Mouse (Mus musculus) gastrocnemius, adult 2 months (tissue): Measurements from ENCODE around the gene Cnot6. TPM values are rescaled to one million over a fixed set of nuclear protein-coding genes. Genes with fewer than 3 reads are reported as not detected.

ENCODE experiments used
- DNase-seq: peaks from one replicate; pipeline ENCODE4 v3.0.0; 2022
- H3K27ac ChIP-seq: fragments of 200-600 bp; 2 replicates; pipeline ENCODE4 v1.8.1; 2022; ENCODE audit warnings: mild to moderate bottlenecking
- H3K4me3 ChIP-seq: fragments of 200-600 bp; 2 replicates; pipeline ENCODE4 v1.8.1; 2022; ENCODE audit warnings: mild to moderate bottlenecking, moderate library complexity
- CTCF ChIP-seq: fragments of 200-600 bp; IDR thresholded peaks from 2 replicates; pipeline ENCODE4 v1.8.1; 2022; ENCODE audit warnings: antibody characterized with exemption, mild to moderate bottlenecking, moderate library complexity
- intact Hi-C: fragments of 180-260 bp; cut with DNase I; formaldehyde crosslinking; loops from one replicate; pipeline ENCODE4 v1.15.1; 2025
- long read RNA-seq, 2 experiments: library from polyadenylated mRNA; stranded (forward); transcript quantifications; one replicate each; pipeline ENCODE4 v2.0.0; 2021
- total RNA-seq, 2 experiments: library from RNA; stranded (reverse); gene quantifications; 2 replicates each; pipeline ENCODE4 v1.2.3; 2021

The Cnot6 gene
- 10 to 100 TPM in 1 of 2 experiments, 1 to 10 TPM in 1; 8.1 to 14.5 TPM for total RNA-seq
- long read RNA-seq, experiment 1, full-length matches to known transcripts: 7 of 9 reads
- long read RNA-seq, experiment 1, partial matches to known transcripts: 0 of 9 reads
- long read RNA-seq, experiment 1, other reads (novel, unspliced or antisense): 2 of 9 reads
- long read RNA-seq, experiment 2, full-length matches to known transcripts: 6 of 7 reads
- long read RNA-seq, experiment 2, partial matches to known transcripts: 1 of 7 reads
- long read RNA-seq, experiment 2, other reads (novel, unspliced or antisense): 0 of 7 reads

- H3K27ac ChIP-seq: peak within 1 kb of the TSS; percentile 88
- no peak for TF ChIP-seq CTCF
- peak within 1 kb of the TSS; percentile 97 for H3K4me3 ChIP-seq
- DNase-seq: peak; percentile 99
- intact Hi-C loops: loop anchor here (5.0 kb wide), 2 partner anchors 60 to 135 kb away; partner anchors contain the start of gene Mapk9
Observed at GRCm38 (mm10) chr11:49712555-49713335, at the start of gene Cnot6. Gene Cnot6 (minus strand): TSS chr11:49712723.

GRCm38 (mm10) chr11:49761130-49761529 is 48.6 kb upstream of the Cnot6 start:
- no peak for TF ChIP-seq CTCF
- H3K27ac ChIP-seq: peak overlapping the region; percentile 28; the same call in 1 of the 2 replicates
- intact Hi-C loops: no loop called here
- no peak overlapping the region for H3K4me3 ChIP-seq
- DNase-seq: peak; percentile 32

- intact Hi-C loops: no loop called here
- peak; percentile 56 for DNase-seq
- Histone ChIP-seq H3K27ac (no peak overlapping the region), H3K4me3 (no peak overlapping the region)
- no peak for TF ChIP-seq CTCF
Observed at GRCm38 (mm10) chr11:49758096-49758495, 45.6 kb upstream of the Cnot6 start.

- Histone ChIP-seq H3K27ac (peak overlapping the region; percentile 73), H3K4me3 (peak overlapping the region; percentile 39)
- no peak for TF ChIP-seq CTCF
- DNase-seq: peak; percentile 70
- intact Hi-C loops: no loop called here
Observed at GRCm38 (mm10) chr11:49754958-49755665, 42.6 kb upstream of the Cnot6 start.

- intact Hi-C loops: no loop called here
Observed at GRCm38 (mm10) chr11:49746756-49747155, 34.2 kb upstream of the Cnot6 start.

GRCm38 (mm10) chr11:49745839-49746238 is 33.3 kb upstream of the Cnot6 start:
- intact Hi-C loops: no loop called here
- Histone ChIP-seq H3K4me3 (no peak overlapping the region), H3K27ac (no peak overlapping the region)
- no peak for TF ChIP-seq CTCF
- DNase-seq: no peak

More at GRCm38 (mm10) chr11:49746756-49747155, 34.2 kb upstream of the Cnot6 start:
- H3K27ac ChIP-seq: no peak overlapping the region
- H3K4me3 ChIP-seq: no peak overlapping the region
- DNase-seq: no peak
- no peak for TF ChIP-seq CTCF

GRCm38 (mm10) chr11:49744981-49745380 is 32.5 kb upstream of the Cnot6 start:
- no peak for TF ChIP-seq CTCF
- no peak for DNase-seq
- intact Hi-C loops: no loop called here

GRCm38 (mm10) chr11:49743634-49744033 is 31.1 kb upstream of the Cnot6 start:
- Histone ChIP-seq H3K4me3 (no peak overlapping the region), H3K27ac (peak overlapping the region; percentile 40)
- peak; percentile 40 for DNase-seq
- no peak for TF ChIP-seq CTCF
- intact Hi-C loops: no loop called here

More at GRCm38 (mm10) chr11:49744981-49745380, 32.5 kb upstream of the Cnot6 start:
- Histone ChIP-seq H3K27ac (no peak overlapping the region), H3K4me3 (no peak overlapping the region)

GRCm38 (mm10) chr11:49742248-49742647 is 29.7 kb upstream of the Cnot6 start:
- no peak for TF ChIP-seq CTCF
- no peak for DNase-seq
- intact Hi-C loops: no loop called here
- Histone ChIP-seq H3K27ac (no peak overlapping the region), H3K4me3 (no peak overlapping the region)

GRCm38 (mm10) chr11:49739776-49740175 is 27.3 kb upstream of the Cnot6 start:
- intact Hi-C loops: no loop called here
- no peak for TF ChIP-seq CTCF

GRCm38 (mm10) chr11:49738659-49739406 is 26.3 kb upstream of the Cnot6 start:
- intact Hi-C loops: no loop called here
- no peak overlapping the region for H3K4me3 ChIP-seq
- H3K27ac ChIP-seq: no peak overlapping the region
- TF ChIP-seq CTCF: no peak
- no peak for DNase-seq

More at GRCm38 (mm10) chr11:49739776-49740175, 27.3 kb upstream of the Cnot6 start:
- no peak overlapping the region for H3K4me3 ChIP-seq
- H3K27ac ChIP-seq: peak overlapping the region; percentile 28; the same call in 1 of the 2 replicates
- no peak for DNase-seq

GRCm38 (mm10) chr11:49737625-49738024 is 25.1 kb upstream of the Cnot6 start:
- intact Hi-C loops: no loop called here
- no peak for TF ChIP-seq CTCF
- Histone ChIP-seq H3K27ac (0 out of 2 replicates have a peak overlapping the region, but pooled peaks have one; percentile 8), H3K4me3 (no peak overlapping the region)
- DNase-seq: no peak
